In the genomic region with DNA sequence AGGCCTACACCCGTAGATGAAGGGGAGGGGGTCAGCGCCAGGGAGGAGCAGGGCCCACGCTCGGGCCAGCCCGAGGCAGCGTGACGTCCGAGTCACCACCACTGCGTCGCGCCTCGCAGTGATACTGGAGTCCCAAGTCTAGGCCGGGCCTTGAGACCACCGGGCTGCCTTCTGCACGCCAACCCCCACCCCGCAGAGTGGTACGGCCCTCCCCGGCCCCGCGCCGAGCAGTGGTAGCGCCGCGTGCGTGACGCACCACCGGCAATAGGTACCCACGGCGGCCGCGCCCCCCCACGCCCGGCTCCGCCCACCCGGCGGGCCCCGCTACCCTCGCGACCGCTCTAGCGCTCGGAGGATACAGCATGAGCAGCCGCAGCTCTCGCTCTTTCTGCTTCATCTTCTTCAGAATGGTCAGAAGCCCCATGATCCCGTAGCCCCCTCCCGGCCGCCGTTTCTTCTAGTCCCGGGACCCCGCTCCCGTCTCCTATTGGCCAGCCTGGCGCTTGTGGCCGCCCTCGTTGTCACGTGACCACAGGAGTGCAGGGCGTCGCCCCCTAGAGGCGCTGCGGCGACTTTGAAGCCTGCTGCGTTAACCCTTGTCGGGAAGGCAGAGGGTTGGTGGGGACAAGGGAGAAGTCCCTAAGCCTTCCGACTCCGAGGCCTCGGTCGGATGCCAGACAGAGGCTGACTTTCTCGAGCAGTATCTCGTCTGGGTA, we compare ENCODE assay signal across 8 mouse cellular contexts. TPM values are rescaled to one million over a fixed set of nuclear protein-coding genes. Genes with fewer than 3 reads are reported as not detected.
DNase-seq lines count a peak whose midpoint lies in the region; ATAC-seq lines count a peak whose summit lies in the region.

Gene Batf2 (plus strand): TSS at position 306 of the 716 bp plus-strand sequence.

- peak; percentile 81 for ATAC-seq in common myeloid progenitor, adult 5-6 weeks (replicated peaks; ENCODE audit: low read depth, poor library complexity, severe bottlenecking)
- peak; percentile 85 for ATAC-seq in megakaryocyte progenitor cell, adult 5-6 weeks (replicated peaks; ENCODE audit: poor library complexity)

- DNase-seq in ZHBTc4 (ENCODE audit: low read depth, low spot score) = peak; percentile 99
- peak; percentile 82 to 86 for DNase-seq in gastrocnemius, adult 8-10 months (ENCODE audit: low spot score in 2 of 2)
- DNase-seq in induced T-regulatory cell, adult 2 months (ENCODE audit: low read depth) = peak; percentile 97
- DNase-seq in left cerebral cortex, adult 9 months (ENCODE audit: low spot score in 2 of 2) = peak; percentile 80 to 94
- peak; percentile 93 for DNase-seq in right cerebral cortex, postnatal 14 days
- peak; percentile 84 to 87 for DNase-seq in urinary bladder, postnatal 36 days (ENCODE audit: low spot score in 2 of 2)

RNA-seq across cellular contexts. Expression of gene Batf2, which starts in this region (rescaled TPM):
- total RNA-seq in common myeloid progenitor, adult 5-6 weeks (2017) = 0.44 and 0.78 TPM in 2 replicates
- total RNA-seq in gastrocnemius, adult 8-10 months (2022) = under 1 TPM; 0.24 to 0.44 (median 0.41) TPM
- 0.34 and 0.42 TPM in 2 replicates for total RNA-seq in megakaryocyte progenitor cell, adult 5-6 weeks (2015)
- total RNA-seq in megakaryocyte progenitor cell, adult 5-6 weeks (2017) = 0.44 and 0.71 TPM in 2 replicates

Comparison
In these comparisons a context has a peak if more than half of its experiments do, and no peak if none do; other contexts are left out.
1. Peak in every context shown above with its lines: DNase-seq and ATAC-seq.
2. Peak in ATAC-seq in common myeloid progenitor, adult 5-6 weeks; RNA of the gene not detected or under 1 TPM.
3. Peak in DNase-seq in gastrocnemius, adult 8-10 months; RNA of the gene not detected or under 1 TPM.
4. Peak in ATAC-seq in megakaryocyte progenitor cell, adult 5-6 weeks; RNA of the gene not detected or under 1 TPM.